Mouse (Mus musculus) heart, adult 11 months (tissue): ENCODE results near the gene Tlr12.
A peak's percentile ranks its signal among the peaks of the same experiment; 100 is the strongest.

Experiments used
- DNase-seq: peaks from one replicate; pipeline ENCODE4 v3.0.0; 2022

Tlr12 gene

DNA sequence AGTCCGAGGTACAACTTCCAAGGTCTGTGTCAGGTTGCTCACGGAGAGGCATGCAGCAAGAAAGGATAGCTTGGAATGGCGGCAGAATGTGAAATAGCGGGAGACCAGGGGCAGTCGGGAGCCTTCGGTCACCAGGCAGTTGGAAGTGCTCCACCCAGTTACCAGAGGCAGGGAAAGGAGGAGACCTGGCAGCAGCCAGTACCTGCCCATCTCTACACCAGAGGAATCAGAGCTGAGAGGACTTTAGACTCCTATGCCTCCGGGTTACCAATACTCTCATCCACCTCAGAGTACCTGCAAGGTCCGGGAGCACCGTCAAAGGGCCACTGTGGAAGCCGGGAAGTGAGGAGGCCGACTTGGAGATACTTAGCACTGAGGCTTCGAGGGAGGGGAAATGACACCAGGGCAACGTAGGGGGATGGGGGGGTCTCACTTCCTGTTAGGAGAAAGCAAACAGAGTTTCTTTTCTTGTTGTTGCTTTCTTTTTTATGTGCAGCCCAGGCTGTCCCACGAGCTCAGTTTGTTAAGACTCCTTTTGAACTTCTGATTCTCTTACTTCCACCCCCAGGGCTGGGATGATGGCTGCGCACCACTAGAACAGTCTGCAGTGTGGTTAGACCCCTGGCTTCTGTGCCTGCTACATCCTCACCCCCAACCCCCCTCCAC is at the start of gene Tlr12:
Tlr12 (minus strand) TSS at position 374 of the 666 bp plus-strand sequence.
- no peak for DNase-seq

DNA sequence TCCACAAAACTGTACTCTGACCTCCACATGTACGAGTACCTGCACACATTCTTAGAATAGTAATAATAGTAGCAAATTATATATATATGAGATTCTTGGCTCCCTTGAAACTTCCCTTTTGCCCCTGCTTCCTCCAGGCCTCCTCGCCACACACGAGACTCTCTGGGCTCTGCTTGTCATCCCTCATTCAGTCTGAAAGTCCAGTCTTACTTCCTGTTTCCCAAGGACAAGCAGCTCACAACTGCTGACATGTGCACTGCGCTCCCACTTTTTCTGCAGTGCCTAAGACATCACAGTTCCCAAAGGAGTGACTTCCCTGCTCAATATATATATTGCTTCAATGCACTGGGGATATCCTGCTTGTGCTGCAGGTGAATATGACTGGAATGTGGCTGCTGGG is 48.8 kb upstream of the Tlr12 start:
- peak; percentile 95 for DNase-seq

DNA sequence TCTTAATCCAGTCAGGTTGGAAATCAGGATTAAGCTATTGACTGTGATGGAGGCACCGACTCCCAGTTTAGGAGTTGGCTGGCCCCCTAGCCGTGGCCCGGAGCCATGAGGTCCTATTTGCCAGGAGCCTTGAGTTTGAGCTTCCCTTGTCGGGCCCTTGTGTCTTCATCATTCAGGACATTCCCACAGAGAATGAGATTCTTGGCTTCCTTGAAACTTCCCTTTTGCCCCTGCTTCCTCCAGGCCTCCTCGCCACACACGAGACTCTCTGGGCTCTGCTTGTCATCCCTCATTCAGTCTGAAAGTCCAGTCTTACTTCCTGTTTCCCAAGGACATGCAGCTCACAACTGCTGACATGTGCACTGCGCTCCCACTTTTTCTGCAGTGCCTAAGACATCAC is 47.9 kb upstream of the Tlr12 start:
- peak; percentile 96 for DNase-seq

DNA sequence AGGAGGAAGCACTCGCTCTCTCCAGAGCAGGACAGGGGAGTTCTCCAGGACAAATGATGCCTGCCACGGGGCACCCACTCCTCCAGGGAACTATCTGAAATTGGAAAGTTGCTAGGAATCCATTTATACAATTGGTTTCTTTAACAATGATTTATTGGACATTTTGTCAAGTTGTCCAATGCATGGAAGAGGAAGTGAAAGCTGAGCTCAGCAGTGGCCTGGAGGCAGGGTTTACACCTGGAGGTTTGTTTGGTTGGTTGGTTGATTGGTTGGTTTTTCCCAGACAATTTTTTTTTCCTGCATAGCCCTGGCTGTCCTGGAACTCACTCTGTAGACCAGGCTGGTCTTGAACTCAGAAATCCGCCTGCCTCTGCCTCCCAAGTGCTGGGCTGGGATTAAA is 45.6 kb upstream of the Tlr12 start:
- DNase-seq, result no peak

DNA sequence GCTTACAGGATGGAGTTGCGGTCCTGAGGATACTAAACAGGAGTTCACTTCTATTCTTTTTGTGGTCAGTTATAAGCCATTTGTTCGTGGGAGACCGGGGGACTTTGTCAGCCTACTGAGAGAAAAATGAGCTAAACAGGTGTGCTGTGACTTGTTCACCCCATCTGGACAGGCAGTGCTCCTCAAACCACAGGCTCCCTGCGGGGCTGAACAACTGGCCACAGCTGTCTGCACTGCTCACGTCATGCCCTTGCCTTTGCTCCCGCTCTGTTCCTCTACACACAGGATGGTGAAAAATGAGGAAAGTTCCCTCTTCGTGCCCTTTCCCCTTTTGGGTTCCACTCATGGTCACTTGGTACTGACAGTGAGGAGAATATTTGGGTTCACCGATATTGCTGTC is 42.6 kb upstream of the Tlr12 start:
- no peak for DNase-seq

DNA sequence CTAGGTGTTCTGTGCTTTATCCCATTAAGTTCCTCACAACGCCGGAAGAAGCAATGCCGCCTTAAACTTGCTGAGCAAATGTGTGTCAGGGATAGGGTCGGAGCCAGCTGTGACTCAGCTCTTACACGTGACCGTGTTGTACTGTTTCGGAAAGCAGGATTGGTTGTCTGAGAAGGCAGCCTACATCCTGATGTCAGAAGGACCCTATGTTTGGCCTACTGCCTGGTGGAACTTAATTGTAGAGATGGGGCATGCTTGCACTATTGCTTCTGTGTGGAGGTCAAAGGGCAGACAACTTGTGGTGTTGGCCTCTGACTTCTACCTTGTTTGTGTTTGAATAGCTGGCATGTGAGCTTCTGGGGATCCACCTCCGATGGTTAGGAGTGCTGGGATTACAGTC is 41.8 kb upstream of the Tlr12 start:
- DNase-seq, result peak; percentile 93

DNA sequence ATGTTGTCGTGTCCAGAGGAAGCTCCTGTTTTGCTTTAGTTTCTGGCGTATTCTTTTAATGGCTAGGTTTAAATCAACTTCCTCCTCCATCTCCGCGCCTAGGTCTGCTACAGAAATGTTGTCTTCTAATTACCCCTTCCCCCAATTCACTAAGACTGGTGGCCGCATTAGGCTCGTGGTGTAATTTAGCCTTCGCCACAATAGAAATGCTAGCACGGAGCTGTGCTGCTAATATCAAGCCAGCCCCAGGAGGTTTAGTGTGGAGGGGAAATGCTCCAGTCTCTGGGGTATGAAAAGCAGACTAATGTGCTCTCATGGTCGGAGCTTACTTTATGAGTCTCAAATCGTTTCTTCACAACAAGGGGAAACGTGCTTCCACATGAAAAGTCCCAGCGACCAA is 37.0 kb upstream of the Tlr12 start:
- no peak for DNase-seq

DNA sequence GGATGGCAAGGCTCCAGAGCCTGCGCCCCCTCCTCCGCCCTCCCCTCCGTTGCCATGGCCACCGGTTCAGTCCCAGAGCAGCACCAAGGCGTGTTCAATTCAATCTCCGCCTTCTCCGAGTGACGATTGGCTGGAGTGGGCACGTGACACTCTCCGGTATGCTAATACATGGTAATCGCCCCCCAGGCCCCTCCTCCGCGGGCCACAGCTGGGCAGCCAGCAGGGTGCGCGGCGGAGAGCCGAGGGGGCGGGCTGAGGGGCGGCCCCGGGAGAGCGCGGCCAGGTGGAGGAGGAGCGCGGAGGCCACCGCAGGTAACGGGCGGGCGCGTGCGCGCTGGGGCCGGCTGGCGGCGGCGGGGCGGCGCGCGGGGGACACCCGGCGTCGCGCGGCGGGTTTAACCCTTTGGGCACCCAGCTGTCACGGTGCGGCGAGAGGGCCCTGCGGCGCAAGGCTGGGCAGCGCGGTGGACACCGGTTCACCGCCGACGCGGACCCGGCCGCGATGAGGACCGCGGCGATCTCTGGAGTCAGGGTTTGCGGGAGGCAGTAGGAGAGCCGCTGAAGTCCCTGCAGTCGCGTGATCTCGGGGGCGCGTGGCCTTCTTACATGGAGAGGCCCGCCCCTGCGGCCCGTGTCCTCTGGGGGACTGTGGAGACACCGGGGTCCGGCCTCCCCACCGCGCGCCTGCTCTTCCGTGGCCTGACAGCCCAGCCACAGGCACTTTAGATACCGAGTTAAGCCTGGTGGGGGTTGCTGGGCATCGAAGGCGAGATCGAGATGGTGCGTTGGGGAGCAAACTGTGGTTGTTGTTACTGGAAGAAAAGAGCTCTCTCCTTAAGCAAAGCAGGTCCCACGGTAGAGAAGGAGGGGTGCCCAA is 36.3 kb upstream of the Tlr12 start, which contains the start of gene Phc2:
Phc2 (plus strand) TSS at position 198 of the 877 bp plus-strand sequence.
- DNase-seq, result peak; percentile 99

DNA sequence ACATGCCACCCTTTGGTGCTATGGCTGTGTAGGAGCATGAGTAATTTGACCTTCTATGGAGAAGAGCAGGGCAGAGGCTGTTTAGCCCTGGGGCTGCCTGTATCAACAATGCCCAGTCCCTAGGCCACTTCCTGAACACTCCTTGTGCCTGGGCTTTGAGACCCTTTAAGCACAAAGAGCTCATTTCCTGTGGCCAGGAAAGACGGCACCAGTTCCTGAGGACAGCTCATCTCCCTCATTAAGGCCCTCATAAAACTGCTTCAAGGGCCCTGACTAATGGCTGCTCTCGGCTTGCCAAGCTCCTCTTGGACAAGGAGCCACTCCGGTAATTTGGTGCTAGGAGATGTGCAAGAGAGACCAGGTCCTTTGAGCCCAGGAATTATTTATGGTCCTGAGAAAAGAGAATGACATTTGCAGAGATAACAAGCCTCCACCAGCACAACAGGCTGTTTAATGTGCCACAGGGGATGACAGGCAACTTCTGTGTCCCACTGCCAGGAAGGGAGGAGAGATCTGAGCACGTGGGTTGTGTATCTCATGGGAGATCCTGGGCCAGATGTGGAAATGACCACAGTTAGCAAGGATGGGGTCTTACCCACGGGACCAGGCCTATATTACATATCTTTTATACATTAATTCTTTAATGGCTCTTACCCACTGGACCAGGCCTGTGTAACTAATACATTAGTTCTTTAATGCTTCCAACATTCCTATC is 34.3 kb upstream of the Tlr12 start:
- DNase-seq, result no peak

DNA sequence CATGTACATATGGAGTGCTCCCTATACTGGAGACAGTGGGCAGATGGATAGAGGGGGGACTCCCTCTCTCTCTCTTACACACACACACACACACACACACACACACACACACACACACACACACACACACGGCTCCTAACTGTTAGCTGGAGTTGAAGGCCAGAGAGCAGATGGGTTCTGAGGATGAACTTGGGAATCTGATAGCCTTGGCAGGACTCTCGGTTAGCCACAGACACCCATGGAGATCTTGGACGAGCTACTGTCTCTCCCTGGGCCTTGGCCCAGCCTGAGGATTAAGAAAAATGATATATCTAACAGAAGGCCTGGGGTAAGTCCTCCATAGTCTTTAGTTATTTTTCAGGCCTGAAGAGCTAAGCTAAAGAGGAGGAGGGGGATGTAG is 33.1 kb upstream of the Tlr12 start:
- DNase-seq, result no peak

DNA sequence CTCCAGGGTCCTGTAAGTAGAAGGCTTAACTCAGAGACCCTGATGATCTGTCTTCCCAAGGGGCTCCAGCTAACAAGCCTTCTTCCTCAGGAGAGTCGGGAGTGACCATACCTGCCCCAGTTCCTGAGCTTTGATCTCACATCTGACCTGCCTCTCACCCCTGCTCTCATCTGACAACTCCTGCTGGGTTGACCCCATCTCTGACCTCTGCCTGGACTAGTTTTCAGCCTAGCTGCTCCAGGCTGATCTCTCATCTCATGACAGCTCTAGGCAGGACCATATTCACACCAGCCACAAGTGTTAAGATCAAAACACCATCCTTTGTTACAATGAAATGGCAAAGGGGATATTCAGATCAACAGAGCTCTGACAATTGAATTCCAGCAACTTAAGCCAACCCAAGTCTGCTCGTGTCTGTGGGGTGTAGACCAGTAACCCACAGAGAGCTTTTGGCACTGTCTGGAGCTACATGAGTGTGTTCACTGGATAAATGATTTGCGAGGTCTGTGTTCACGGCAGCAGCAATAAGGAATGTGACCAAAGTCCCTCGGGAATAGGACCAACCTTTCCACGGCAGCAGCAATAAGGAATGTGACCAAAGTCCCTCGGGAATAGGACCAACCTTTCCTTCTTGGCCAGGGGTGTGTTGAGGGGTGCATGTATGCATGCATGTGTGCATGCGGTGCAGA is 30.3 kb upstream of the Tlr12 start:
- DNase-seq, result no peak

DNA sequence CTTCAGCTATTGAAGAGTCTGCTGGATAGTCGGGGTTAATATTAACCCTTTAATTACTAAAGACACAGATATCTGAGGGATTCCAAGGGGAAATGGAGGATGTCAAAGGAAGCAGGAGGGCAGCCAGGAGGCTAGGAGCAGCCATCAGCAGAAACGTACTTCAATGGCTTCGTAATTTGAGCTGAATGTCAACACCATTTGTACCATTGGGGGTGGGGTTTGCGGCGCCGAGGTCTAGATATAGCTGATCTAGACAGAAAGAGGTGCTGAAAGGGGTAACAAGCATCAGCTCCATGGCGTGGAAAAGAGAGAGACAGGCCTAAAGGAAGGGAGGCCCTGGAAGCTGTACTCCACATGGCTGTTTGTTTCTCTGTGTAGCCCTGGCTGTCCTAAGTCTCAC is 28.3 kb upstream of the Tlr12 start:
- no peak for DNase-seq

DNA sequence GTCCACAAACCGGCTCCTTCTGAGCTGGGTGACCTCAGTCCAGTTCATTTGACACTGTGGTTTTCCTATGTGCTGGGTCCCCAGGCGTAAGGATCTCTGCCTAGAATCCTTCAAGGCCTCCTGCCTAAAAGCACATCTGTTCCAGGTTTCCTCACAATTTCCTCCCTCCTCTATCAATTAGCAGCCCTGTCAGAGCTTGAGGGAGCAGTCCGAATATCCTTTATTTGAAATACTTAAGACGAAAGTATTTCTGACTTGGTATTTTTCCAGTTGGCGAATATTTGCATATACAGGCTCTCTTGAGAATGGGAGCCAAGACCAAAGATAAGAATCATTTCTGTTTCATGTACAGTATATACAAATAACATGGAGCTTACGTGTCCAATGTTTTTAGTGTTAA is 27.5 kb upstream of the Tlr12 start:
- DNase-seq, result no peak

DNA sequence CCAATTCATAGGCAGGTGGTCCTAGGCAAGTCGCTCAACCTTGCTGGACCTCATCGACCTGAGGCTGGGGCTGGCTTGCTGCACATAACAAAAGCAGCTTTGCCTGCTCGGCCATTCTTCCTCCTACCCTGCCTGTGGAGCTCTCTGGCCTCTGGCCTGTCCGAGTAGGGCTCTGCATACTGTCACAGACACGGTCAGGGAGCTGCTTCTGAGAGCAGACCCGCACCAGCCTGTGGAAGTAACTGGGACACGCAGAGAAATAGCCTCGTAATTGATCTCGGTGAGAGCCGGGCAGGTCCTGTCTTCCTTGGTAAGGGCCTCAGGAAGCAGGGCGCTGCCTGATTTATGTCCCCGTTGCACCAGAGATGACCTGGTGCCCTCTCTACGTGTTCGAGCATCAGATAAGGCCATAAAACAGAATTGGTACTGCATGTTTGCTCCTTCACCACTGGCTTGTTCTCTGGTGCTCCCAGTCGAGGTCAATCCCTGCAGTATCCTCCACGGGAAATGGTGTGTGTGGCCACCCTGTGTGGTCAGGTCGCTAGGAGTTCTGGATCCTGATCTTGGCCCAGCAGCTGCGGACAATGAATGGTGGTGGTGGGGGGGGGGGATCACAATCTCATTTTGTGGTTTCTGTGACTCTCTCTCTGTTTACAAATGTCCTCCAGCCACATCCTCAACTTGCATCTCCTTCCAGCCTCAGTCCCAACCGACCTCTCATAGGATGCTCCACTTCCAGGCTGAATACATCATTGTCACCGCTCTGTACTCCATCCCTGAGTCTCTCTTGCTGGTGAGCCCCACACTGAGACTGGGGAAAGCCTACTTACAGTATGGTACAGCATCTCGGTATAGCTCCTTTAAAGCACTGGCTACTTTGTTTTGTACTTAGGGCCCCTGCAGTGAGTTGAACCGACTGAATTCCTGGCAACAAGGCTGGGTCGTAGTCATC is 23.6 kb upstream of the Tlr12 start:
- no peak for DNase-seq

DNA sequence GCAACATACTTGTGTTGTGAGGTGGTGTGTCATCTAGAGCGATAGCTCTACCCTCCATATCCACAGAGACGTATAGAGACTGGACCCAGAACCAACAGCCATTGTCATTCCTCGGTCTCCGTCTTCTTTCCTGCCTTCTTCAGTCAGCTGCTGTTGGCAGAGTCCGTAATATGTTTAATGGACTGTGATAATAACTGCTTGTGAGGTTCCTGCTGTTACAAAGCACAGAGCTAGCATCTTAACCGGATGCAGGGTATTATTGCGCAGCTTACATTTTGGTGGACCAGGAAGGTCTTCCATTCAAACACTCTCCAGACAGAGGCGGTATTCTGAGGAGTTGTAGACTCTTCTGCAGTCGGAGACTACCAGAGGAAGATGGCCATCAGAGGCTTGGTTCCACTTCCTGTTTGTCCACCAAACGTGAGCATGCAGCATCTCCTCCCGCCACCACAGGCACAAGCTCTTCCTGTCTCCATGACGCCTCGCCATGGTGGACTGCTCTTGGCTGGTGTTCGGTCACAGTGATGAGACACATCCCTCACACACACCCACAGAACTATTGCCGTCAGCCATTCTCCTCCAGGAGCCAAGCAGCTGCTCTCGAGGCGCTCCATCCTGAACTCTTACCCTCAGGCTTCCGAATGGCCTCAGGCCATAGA is 20.0 kb upstream of the Tlr12 start:
- no peak for DNase-seq

DNA sequence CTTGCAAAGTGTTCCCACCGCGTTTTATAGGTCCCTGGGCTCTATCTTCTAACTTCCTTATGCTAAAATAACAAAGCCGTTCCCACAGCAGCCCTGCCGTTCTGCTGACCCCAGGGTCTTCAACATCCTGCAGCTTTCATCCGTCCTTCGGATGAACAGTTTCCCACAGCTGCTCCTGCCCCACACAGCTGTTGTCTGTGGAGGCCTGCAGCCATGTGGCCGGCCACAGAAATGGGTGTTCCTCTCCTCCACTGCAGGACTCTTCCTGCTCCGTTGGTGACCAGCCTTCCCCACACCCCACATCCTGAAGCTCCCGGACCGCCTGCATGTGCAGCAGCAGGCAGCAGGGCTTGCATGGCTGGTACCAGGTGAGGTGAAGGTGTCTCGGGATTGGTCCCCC is 18.8 kb upstream of the Tlr12 start:
- DNase-seq, result peak; percentile 92

DNA sequence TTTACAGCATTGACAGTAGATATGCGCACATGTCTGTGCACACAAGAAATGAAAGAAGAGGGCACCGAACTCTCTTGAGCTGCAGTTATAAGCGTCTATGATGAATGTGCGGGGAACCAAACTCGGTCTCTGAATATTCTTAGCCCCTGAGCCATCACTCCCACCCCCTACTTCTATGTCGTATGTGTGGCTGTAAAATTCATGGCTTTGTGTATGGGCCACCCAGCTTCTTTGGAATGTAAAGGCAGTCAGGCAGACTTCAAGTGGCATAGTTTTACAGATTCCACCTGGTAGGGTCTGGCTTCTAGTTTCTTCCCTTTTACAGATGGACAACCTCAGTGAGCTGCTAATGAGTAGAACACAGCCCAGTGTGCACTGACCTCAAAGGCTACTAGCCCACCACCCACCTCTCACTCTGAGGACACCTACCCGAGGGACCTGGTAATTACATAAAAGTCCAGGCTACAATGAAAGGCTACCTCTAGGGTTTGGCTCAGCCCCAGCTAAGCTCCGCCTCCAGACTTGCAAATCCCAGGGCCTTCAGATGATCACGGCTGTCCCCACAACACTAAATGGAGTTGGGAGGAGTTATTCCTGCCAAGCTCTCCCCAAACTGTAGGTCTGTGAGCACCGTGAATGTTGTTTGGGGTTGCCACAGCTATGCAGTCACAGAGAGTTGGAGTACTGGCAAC is 17.6 kb upstream of the Tlr12 start:
- DNase-seq, result no peak

DNA sequence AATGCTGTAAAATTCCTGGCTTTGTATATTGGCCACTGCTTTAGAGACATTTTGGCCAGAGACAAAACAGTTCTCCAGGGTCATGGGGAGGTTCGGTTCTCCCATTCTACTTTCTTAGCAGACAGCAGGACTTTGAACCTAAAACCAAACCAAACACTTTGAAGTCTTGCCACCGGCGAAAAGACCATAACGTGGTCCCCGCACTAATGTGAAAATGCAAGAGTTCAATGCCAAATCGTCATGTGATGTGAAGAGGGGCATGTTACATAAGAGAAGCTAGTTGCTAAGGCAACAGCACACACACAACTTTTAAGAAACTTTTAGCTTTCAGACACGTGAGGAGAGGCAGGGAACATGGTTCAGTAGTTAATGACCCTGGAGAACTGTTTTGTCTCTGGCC is 17.0 kb upstream of the Tlr12 start:
- DNase-seq, result no peak

DNA sequence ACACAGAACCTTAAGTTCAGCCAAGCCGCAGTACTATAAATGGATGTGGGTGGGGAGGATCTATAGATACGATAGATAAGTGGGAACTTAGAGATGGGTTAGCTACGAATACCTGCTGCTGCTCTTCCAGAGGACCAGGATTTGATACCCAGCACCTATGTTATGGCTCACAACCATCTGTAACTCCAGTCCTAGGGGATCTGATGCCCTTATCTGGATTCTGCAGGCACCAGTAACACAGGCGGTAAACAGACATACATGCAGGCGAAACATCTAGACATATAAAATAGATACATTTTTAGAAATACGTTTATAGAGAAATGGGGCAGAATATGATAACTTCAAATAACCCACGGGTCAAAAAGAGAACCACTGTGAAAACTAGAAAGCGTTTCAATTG is 2.7 kb upstream of the Tlr12 start:
- DNase-seq, result no peak

DNA sequence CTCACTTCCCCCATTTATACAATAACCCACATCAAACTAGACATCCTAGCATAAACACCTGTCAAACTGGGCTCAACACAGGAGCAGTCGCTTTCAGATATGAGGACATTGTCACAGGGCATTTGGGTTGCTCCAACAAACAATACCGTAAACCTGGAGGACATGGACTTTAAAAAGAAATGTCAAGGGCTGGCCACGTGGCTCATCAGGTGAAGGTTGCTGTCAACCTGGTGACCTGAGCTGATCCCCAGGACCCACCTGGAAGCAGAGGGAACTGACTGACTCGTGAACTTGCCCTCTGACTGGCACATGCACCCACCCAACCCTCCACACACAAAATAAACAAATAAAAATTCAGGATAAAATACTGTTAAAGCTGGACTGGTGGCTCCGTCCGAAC is 2.2 kb upstream of the Tlr12 start:
- DNase-seq, result no peak

DNA sequence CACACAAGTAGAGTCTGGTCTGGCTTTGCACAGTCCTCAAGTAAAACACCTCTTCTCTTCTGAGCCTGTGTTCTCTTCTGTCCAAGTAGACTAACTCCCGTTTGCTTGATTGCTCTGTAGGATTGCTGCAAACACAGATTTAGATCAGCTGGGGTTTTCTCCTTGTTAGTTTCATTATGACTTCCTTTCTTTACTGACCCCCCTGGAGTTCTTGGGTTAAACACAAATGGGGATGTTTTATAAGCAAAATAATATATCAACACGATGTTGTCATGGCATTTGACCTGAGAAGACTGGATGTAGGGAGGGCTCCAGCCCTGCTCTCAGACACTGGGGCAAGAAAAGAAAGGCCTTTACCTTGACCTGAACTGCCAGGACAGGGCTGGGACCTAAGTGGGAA is 544 bp upstream of the Tlr12 start:
- no peak for DNase-seq
